Mouse (Mus musculus) E14TG2a.4 (cell line): Measurements from ENCODE around the gene Actn4.

Experiments used
- CTCF ChIP-seq: conservative IDR thresholded peaks from 2 replicates; pipeline ENCODE4 v1.5.1; 2014; ENCODE audit warnings: low read length
- NANOG ChIP-seq: IDR thresholded peaks from 2 replicates; pipeline ENCODE4 v1.6.1; 2014; ENCODE audit warnings: borderline replicate concordance, low read length, mixed read lengths
- POU5F1 ChIP-seq: IDR thresholded peaks from 2 replicates; pipeline ENCODE4 v1.6.1; 2014; ENCODE audit warnings: low read length, borderline replicate concordance

- TF ChIP-seq CTCF (peak; percentile 91), POU5F1 (no peak), NANOG (no peak)
These were observed 10.4 kb upstream of the Actn4 start for GRCm38 (mm10) chr7:28972542-28972985.
